Mouse (Mus musculus) embryo, embryonic 11.5 days (tissue): ENCODE results near the gene Rspo1.
A peak's percentile ranks its signal among the peaks of the same experiment; 100 is the strongest.

Experiments used
- DNase-seq: peaks from one replicate; pipeline ENCODE4 v3.0.0-alpha.2; 2012; ENCODE audit warnings: low read depth, low spot score

The Rspo1 gene

DNA sequence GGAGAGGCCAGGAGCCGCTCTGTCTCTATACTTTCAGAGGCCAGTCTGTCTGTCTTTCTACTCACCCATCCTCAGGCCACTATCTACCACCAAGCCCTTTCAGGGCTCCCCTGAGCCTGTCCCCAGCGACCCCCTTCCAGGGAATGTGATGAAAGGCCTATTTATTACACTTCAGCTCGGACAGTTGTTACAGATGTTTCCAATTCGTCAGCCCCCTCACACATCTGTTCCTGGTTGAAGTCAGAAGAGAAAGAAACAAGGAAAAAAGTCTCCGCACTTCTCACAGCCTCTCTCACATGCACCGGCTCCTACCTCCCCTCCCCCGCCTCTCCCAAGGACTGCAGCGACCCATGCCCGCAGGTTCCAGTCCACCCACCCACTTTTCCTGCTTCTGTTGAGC, 13.9 kb upstream of the Rspo1 start:
- DNase-seq = peak; percentile 49

DNA sequence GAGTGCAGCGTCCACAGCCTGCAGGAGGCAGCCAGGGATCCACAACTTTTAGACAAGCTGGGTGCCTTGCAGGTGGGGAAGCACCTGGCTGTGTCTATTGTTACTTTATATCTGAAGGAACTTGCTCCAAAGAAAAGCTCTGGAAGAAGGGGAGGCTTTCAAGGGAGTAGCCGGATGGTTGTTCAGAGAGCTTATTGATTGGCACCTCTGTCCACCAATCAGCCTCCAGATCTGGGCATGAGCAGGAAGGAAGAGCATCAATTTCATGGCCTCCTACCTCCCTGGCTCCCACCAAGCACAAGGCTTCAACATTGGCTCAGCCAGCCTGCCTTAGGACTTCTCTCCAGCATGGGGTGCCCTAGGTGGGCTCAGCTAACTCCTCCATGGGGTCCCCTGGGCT, 12.9 kb upstream of the Rspo1 start:
- DNase-seq = no peak

DNA sequence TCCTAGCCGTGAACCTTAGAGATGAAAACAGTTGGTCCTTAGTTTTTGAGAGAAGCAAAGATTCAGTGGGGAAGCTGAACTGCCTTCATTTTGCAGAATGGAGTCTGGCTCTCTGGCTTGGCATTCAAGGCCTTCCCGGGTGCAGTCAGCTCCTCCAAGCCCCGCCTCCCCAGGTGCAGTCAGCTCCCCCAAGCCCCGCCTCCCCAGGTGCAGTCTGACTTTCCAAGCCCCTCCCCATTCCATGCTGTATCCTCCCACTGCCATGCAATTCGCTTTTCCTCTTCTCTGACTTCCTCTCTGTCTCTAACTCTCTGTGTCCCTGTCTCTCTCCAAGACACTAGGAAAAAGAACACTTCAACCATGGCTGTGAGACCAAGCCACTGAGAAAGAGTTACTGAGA, 8.0 kb upstream of the Rspo1 start:
- no peak for DNase-seq

DNA sequence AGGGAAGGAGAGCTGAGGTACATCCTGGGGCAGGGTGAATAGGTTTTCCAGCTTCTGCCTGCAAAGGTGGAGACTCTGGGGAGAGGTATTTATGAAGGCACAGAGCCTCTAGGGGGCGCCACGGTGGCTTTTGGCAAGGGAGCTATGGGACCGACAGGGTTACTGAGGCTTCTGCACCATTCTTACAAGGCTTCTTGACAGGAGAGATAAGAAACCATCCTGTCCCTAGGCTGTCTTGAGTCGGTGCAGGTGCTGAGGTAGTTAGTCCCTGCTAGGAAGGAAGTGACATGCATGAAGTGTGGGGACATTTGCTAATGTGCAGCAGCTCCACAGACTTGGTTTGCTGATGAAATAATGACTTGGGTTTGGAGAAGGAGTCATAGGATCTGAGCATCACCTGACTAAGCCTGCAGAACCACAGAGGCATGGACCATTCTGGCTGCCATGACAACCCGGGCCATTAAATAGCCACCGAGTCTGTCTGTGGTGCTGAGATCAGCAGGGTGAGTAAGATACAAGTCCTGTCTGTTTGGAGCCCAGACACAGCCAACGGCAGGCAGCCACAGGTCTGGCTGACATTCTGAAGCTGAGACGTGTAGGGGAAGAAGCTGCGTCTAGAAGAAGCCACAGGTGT, 2.2 kb upstream of the Rspo1 start:
- DNase-seq = no peak

DNA sequence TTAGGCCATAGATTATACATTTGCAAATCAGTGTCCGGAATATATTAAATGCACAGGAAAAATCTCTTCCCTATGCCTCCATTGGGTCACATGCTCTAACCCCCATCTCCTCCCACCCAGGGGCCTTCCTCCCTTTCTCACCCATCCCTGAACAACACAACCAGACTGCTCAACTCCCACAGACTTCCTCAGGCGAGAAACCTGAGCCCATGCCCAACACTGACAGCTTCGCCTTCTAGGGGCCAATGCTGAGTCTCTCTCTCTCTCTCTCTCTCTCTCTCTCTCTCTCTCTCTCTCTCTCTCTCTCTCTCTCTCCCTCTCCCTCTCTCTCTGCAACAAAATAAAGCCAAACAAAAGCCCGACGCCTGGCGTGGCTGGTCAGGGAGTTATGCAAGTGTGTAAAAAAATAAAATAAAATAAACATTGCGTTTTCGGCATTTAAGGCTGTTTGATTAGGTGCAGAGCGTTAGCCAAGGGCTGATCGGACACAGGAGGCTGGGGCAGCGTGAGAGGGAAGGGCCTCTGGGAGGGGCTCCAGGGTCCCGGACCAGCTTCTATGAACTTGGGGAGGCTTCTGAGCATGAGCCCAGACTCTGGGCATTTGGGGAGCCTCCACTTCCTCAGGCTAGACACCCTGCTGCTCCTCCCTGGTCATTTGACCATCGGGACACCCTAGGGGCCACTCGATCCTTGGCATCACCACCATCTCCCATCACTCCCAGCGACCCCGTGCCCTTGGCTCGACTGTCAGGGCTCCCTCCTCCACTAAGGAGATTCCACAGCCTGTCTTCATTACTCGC, 1.2 kb upstream of the Rspo1 start:
- no peak for DNase-seq

DNA sequence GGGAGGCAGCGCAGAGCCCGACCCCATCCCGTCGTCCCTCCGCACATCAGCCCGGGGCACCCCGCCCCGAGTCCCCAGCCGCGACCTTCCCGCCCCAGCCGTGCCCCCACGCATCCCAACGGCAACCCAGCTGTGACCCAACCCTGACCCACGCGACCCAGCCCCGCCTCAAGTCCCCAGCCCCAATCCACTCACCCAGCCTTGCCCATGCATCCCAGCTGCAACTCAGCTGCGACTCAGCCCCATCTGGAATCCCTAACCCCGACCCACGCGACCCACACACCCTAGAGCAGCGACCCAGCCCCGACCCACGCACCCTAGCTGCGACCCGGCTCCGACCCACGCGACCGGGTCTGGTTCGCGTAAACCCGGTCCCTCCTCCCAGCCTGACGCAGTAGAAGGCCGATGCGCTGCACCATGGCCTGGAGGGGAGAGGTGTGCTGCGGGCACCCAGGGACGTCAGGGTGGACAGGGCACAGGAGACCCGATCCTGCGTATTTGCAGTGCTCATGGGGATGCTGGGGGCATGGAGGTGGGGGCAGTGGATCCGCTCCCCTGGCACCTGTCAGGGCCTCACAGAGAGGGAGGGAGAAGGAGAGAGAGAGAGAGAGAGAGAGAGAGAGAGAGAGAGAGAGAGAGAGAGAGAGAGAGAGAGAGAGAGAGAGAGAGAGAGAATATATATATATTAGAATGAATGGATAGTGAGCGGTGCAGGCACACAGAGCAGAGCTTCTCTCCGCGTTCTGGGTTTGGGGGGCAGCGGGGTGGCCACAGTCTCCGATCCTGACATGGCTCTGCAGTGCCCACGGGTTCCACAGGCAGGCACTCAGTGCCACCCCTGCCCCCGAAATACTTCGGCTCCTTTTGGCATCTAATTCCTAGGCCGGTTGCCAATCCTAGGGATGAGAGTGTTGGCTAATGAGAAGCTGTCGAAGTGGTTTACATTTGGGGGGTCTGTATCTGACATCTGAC, 795 bp downstream of the Rspo1 start:
- DNase-seq = no peak

DNA sequence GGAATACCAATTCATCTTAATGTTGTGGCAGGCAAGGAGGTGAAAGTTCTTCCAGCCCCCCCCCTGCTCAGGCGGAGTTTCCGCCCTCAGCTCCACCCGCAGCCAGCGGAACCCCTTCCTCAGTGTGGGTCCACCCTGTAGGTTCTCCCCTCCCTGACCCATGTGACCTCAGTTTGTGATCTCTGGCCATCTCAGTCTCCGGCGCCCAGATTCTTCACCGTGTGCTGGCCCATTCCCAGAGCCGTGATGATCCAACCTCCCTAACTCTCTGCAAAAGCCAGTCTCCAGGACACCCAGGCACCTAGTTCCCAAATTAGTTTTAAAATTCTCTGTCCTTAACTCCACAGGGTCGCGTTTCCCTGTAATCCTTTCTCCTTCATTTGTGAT, 1.5 kb downstream of the Rspo1 start:
- no peak for DNase-seq

DNA sequence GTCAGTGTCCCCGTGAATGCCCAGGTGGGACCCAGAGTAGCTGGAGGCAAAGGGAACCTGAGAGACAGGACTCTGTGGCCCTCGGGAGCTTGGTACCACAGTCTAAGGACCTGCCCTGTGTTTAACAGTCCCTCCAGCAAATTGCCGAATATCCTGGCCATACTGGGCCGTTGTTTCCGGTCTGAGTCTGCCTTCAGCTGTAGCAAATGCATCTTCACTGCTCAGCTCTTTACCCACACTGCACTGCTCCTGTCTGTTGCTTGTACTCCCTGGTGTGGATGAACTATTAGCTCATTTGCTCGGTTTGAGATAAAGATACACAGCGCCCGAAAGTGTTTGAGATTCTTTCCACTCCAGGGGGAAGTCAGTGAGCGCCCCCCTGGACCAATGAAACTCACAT, 2.2 kb downstream of the Rspo1 start:
- DNase-seq = no peak

DNA sequence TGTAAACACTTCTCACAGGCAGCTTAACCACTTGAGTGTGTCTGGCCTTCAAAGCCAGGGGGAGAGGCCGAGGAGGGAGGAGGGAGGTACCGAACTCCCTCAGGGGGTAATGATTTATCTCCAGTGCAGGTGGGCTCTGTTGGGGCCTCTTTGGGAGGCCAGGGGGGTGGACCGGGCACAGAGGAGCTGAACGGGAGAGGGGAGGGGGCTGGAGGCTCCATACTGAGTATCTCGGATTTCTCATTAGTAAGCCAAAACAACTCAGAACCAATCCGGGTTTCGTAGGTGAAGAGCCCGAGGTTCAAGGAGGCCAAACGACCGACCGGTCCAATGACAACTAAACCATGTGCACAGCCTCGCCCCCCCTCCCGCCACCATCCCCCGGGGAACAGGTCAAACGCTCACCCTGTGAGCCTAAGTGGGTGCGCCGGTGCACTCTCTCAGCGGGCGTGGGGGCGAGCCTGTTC, 3.6 kb downstream of the Rspo1 start:
- no peak for DNase-seq

DNA sequence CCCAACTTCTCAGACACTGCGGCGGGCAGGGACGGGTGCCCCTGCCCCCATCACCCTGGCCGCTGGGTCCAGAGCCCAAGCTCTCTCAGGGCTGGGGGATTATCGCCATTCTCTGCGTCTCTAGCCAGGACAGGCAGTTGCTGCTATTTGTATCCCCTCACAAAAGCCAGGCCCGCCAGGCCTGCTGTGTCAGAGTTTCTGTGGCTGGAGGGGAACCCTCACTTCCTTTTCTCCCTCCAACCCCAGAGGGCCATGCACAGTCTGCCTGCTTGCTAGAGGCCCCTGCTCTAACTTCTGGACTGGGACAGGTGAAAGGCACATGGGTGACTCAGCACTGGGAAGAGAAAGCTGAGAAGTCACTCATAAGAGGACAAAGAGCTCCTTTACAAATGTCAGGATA, 4.1 kb downstream of the Rspo1 start:
- DNase-seq = no peak

DNA sequence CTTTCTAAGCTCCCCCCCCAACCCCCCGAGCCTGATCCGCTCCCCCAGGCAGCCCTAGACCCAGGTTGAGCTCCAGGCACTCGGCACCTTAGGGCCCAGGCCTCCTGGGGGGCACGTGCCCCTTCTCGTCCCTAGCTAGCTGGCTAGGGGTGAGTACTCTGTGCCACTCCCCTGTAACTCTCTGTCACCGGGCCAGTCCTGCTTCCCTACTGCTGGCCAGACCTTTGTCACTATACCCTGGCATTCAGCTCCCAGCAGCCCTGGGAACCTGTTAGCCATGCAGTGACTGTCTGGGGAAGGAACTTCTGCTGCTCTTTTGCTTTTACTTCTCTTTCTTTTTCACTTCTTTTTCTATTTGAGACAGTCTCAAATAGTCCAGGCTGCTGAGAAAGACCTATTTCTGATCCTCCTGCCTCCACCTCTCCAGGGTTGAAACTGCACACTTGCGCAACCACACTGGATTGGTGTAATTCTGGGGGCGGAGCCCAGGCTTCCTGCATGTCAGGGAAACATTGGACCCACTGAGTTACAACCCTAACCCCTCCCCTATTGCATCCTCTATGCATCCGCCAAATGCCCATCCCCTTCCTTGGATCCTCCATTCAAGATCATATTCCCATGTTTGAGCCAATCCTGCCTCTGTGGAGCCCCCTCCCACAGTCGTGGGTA, 11.4 kb downstream of the Rspo1 start:
- no peak for DNase-seq

DNA sequence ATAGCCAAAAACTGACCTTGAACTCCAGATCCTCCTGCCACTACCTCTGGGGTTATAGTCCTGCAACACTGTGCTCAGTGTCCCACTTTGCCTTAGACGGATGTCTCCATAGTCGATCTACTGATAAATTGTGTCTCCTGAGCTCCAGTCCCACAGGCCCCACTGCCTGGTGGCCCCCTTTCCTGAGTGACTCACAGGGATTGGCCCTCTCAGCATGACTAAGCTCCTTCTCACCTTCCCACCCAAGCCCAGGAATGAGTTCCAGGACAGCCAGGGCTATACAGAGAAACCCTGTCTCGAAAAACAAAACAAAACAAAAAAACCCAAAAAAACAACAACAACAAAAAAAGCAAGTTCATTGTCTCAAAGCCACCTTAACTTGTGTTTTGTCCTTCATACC, 13.3 kb downstream of the Rspo1 start:
- no peak for DNase-seq

DNA sequence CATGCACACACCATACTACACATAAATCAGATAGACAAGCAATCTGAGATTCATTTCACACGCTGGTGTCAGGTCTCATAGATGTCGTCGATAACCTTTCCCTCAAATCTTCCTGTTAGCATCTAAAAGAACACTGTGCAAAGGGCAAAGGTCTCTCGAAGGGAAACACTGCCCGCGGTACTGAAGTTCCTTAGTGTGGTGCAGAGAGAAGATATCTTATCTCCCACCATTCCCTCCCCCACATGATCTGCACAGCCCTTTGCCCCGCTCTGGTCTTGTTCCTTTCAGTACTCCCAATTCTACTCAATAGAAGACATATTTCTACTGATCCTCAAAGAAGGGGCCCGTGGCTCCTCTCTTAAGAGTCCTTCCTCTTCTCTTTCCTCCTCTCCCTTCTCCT, 16.7 kb downstream of the Rspo1 start:
- no peak for DNase-seq

DNA sequence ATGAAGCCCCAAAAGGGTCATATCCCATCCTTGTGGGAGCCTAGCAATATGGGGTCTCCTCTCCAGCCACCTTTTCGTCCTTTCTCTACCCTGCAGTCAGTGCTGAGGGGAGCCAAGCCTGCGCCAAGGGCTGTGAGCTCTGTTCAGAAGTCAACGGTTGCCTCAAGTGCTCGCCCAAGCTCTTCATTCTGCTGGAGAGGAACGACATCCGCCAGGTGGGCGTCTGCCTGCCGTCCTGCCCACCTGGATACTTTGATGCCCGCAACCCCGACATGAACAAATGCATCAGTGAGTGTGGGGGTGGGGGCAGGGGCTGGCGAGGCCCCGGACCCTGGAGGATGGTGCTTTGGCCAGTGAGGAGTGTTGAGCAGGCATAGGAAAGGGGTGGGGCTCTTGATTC, 18.7 kb downstream of the Rspo1 start:
- no peak for DNase-seq

DNA sequence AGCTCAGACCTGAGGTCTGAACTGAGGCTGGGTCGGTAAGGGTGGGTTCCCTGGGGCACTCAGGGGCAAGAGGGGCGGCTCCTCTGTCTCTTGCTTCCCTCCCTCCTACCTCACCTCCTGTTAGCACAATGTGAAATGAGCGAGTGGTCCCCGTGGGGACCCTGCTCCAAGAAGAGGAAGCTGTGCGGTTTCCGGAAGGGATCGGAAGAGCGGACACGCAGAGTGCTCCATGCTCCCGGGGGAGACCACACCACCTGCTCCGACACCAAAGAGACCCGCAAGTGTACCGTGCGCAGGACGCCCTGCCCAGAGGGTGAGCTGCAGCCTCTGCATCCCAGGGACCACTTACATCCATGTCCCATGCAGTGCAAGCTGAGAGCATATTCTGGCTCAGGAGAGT, 21.2 kb downstream of the Rspo1 start:
- DNase-seq = no peak

DNA sequence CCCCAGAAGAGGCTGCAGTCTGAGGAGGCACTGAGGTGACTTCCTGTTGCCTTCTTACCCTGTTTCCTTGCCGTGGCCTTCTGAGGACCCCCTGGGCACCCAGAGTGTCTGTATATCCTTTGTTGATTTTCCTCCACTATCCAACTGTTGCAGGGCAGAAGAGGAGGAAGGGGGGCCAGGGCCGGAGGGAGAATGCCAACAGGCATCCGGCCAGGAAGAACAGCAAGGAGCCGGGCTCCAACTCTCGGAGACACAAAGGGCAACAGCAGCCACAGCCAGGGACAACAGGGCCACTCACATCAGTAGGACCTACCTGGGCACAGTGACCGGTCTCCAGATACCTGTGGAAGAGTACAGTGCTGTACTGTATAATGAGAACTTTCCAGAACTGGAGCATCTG, 22.0 kb downstream of the Rspo1 start:
- DNase-seq = no peak

DNA sequence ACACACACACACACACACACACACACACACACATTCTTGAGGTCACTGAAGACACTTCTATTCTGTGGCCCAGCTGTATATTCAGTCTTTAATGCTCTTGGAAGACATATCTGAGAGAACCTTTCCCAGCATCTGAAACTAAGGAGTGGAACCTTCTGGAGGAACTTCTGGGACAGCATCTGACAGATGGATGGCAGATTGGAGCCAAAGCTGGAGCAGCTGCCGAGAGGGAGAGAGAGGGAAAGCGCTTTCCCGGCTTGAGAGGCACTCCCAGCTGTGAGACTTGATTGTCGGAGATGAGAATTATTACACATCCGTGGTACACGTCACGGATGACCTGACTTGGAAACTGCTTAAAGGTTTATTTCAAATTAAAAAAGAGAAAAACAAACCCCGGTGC, 22.5 kb downstream of the Rspo1 start:
- DNase-seq = no peak

DNA sequence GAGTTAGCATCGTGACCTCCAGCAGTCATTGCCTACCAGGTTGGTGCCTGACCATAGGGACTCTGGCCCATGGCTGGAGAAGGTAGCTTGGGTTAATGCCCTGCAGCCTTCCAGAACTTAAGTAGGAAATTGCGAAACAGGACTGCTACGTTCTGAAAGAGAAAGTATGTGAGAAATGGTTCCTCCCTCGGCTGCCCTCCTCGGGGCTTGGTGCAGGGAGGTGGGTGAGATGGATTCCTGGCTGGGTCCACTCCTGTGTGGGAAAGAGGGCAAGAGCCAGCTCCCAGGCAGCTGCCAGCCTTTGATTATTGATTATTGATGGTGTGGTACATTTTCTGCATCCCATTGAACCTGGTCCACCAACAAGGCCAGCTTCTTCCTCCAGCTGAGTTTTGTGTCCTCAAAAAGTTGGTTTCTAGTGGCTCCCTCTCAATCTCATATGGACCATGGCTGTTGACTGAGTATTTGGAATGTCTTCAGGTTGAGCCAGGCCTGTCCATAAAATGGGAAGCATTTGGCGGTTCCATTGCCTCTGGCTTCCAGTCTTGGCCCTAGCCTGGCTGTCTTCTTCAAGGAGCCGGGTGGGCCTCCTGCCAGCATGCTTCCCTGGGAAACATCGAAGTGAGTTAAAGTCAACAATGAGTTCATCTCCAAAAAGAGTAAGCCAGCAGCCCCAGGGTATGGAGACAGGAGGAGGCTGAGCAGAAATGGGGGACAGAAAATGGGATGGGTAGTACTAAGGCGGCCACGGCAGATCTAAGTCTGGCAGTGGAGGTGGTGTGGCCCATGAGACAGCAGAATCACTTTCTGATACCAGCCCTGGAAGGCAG, 29.8 kb downstream of the Rspo1 start, which contains the start of gene Gnl2:
Gnl2 (plus strand) TSS at position 780 of the 830 bp plus-strand sequence.
- DNase-seq = no peak

DNA sequence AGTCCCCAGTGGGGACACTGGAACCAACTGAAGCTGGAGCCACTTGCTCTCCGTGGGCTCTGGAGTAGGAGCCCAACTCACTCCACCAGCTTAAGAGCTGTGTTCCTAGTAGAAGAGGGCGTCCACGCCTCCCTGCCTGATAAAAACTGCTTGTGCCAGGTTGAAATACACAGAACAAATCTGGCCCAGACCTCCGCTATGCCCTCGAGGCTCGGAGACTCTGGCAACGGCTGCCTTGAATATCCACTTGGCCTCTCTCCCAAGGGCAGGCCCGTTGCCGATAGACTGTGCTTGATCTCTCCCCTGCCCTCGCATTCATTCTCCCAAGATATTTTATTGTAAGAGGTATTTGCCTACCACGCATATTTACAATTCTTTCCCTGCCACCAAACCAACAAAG, 31.2 kb downstream of the Rspo1 start:
- DNase-seq = no peak

DNA sequence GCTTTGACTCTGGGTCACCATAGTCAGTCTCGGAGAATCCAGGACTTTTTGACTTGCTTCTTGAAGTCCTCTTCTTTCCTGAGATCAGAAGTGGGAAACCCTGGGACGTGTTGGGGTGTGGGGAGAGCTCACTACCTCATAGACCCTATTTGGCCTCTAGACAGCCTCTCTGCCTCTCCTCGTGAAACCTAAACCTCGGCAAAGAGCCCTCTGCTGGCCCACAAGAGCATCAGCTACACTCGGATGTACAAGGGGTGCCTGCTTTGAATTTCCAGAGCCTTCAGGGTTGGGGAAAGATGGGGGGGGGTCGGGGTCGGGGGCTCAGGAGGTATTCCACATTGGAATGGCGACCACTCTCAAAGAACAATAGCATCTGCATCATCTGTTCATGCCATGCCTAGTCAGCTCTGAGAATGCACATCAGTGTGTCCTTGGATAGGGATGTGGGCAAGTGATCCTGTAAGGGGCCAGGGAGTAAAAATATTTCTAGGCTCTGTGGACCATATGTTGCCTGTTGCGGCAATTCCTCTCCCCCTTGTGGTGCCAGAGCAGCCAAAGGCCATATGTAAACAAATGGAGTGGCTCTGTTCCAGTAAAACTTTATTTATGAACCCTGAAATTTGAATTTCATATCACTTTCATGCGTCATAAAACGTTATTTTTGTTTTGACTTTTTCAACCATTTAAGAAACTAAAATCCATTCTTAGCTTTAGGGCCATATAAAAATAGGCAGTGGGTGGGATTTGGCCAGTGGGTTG, 34.7 kb downstream of the Rspo1 start:
- DNase-seq = no peak
